Mouse (Mus musculus) brain, adult 2 months (tissue): ENCODE data around the gene Gpr108.

Source experiments
- DNase-seq: peaks from one replicate; pipeline ENCODE4 v3.0.0; 2011; ENCODE audit warnings: low read depth, low spot score

Gpr108 gene

GRCm38 (mm10) chr17:57245311-57245929, 2.8 kb downstream of the Gpr108 start:
- DNase-seq = no peak

- no peak for DNase-seq
Measured at GRCm38 (mm10) chr17:57243650-57244370, 4.4 kb downstream of the Gpr108 start.

GRCm38 (mm10) chr17:57237181-57237580, 11.1 kb downstream of the Gpr108 start:
- DNase-seq = no peak

GRCm38 (mm10) chr17:57235803-57236202, 12.4 kb downstream of the Gpr108 start:
- DNase-seq = no peak

GRCm38 (mm10) chr17:57234254-57234928, 13.9 kb downstream of the Gpr108 start:
- no peak for DNase-seq

GRCm38 (mm10) chr17:57233038-57233437, 15.2 kb downstream of the Gpr108 start:
- DNase-seq = no peak

- DNase-seq = no peak
Measured at GRCm38 (mm10) chr17:57232200-57232599, 16.0 kb downstream of the Gpr108 start.

GRCm38 (mm10) chr17:57231321-57231771, 16.9 kb downstream of the Gpr108 start:
- DNase-seq = no peak

GRCm38 (mm10) chr17:57230728-57231125, 17.5 kb downstream of the Gpr108 start:
- DNase-seq = no peak

GRCm38 (mm10) chr17:57229851-57230727, 18.2 kb downstream of the Gpr108 start:
- DNase-seq = no peak

- no peak for DNase-seq
Measured at GRCm38 (mm10) chr17:57228873-57229272, 19.4 kb downstream of the Gpr108 start.

GRCm38 (mm10) chr17:57228014-57228413, 20.2 kb downstream of the Gpr108 start, which contains the start of gene C3:
TSS of gene C3 (minus strand) at chr17:57228136.
- DNase-seq = no peak

- DNase-seq = no peak
Measured at GRCm38 (mm10) chr17:57227468-57227867, 20.8 kb downstream of the Gpr108 start.

GRCm38 (mm10) chr17:57223313-57223712, 24.9 kb downstream of the Gpr108 start:
- no peak for DNase-seq

- DNase-seq = no peak
Measured at GRCm38 (mm10) chr17:57221911-57222310, 26.3 kb downstream of the Gpr108 start.

- peak; percentile 30 for DNase-seq
Measured at GRCm38 (mm10) chr17:57219884-57220207, 28.4 kb downstream of the Gpr108 start.

- DNase-seq = peak; percentile 65
Measured at GRCm38 (mm10) chr17:57219167-57219883, 28.9 kb downstream of the Gpr108 start.

- DNase-seq = no peak
Measured at GRCm38 (mm10) chr17:57218335-57218900, 29.8 kb downstream of the Gpr108 start.

GRCm38 (mm10) chr17:57214676-57215387, 33.4 kb downstream of the Gpr108 start:
- DNase-seq = peak; percentile 56

- no peak for DNase-seq
Measured at GRCm38 (mm10) chr17:57211501-57211900, 36.7 kb downstream of the Gpr108 start.
